Mouse (Mus musculus) small intestine, adult 2 months (tissue): ENCODE results near the gene Gm19935.

ENCODE experiments used
- CTCF ChIP-seq: fragments of 200-500 bp; IDR thresholded peaks from 2 replicates; pipeline ENCODE4 v1.5.1; 2012; ENCODE audit warnings: low read depth, mild to moderate bottlenecking, control low read depth, inconsistent platforms, low read length, moderate library complexity, mixed read lengths; ENCODE audit not compliant: insufficient replicate concordance, insufficient read length; ENCODE audit errors: extremely low read depth
- POLR2A ChIP-seq: fragments of 200-500 bp; IDR thresholded peaks from 2 replicates; pipeline ENCODE4 v1.6.1; 2012; ENCODE audit warnings: low read depth, mild to moderate bottlenecking, control low read depth, inconsistent platforms, low read length, moderate library complexity

DNA sequence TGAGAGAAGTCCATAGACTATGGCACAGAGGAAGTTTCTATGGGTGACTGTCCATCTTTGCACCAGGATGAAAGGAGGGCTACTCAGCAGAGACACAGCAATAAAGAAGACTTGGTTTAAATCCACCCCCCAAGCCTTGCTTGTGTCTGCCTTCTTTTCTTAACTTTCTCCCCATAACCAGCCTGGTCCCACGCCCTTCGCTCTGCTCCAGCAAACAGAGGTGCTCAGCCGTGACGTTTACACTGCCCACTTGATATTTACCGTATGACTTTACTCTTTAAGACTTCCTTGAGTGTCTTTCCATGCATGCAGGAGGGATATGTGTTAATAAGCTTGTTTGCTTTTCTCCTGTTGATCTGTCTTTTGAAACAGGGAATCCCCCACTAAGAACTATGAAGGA, 17.7 kb downstream of the Gm19935 start:
- TF ChIP-seq CTCF (no peak), POLR2A (no peak)
